Mouse (Mus musculus) MEL (cell line): ENCODE results near the gene Rnf6. TPM values are rescaled to one million over a fixed set of nuclear protein-coding genes. Genes with fewer than 3 reads are reported as not detected.

Source experiments
- DNase-seq: peaks from one replicate; pipeline ENCODE4 v3.0.0; 2011; ENCODE audit warnings: low read depth, low spot score
- H3K27ac ChIP-seq: 2 replicates; pipeline ENCODE4 v1.5.1; 2012; ENCODE audit warnings: low read depth, mild to moderate bottlenecking, control low read depth, low read length, moderate library complexity; ENCODE audit not compliant: control insufficient read depth
- H3K27me3 ChIP-seq, 2 experiments: fragments of 150-350 bp in 1 of 2; sonication (generic) in 1 of 2; 2 replicates each; pipeline ENCODE4 v1.6.1; 2012; ENCODE audit warnings: low read length in 2 of 2, mild to moderate bottlenecking in 2 of 2, improper control_type of control experiment in 1 of 2, moderate library complexity in 1 of 2; ENCODE audit not compliant: insufficient read depth in 2 of 2, control insufficient read depth in 1 of 2
- H3K36me3 ChIP-seq, 2 experiments: 2 replicates each; pipeline ENCODE4 v1.6.1; 2012 to 2014; ENCODE audit warnings: low read length in 2 of 2, improper control_type of control experiment in 1 of 2, inconsistent platforms in 1 of 2, mild to moderate bottlenecking in 1 of 2; ENCODE audit not compliant: insufficient read depth in 2 of 2, control insufficient read depth in 1 of 2
- H3K4me1 ChIP-seq, 2 experiments: fragments of 150-350 bp in 1 of 2; sonication (generic) in 1 of 2; 2 replicates each; pipeline ENCODE4 v1.6.1; 2012; ENCODE audit warnings: low read length in 2 of 2, improper control_type of control experiment in 1 of 2, mild to moderate bottlenecking in 1 of 2; ENCODE audit not compliant: insufficient read depth in 2 of 2, control insufficient read depth in 1 of 2
- H3K4me3 ChIP-seq, 2 experiments: fragments of 150-350 bp in 1 of 2; sonication (generic) in 1 of 2; 2 replicates each; pipeline ENCODE4 v1.5.1; 2012; ENCODE audit warnings: low read depth in 2 of 2, low read length in 2 of 2, mild to moderate bottlenecking in 2 of 2, moderate library complexity in 2 of 2, control low read depth in 1 of 2, improper control_type of control experiment in 1 of 2; ENCODE audit not compliant: control insufficient read depth in 1 of 2, insufficient read depth in 1 of 2
- H3K79me2 ChIP-seq: 2 replicates; pipeline ENCODE4 v1.6.1; 2012; ENCODE audit warnings: mild to moderate bottlenecking, low read length, moderate library complexity; ENCODE audit not compliant: control insufficient read depth, poor library complexity, insufficient read depth
- H3K9ac ChIP-seq: 2 replicates; pipeline ENCODE4 v1.6.1; 2012; ENCODE audit warnings: low read depth, mild to moderate bottlenecking, control low read depth, low read length, moderate library complexity; ENCODE audit not compliant: control insufficient read depth, poor library complexity, severe bottlenecking
- H3K9me3 ChIP-seq: fragments of 150-350 bp; sonication (generic); replicated peaks from 2 replicates; pipeline ENCODE4 v1.6.1; 2012; ENCODE audit warnings: mild to moderate bottlenecking, low read length, improper control_type of control experiment, moderate library complexity; ENCODE audit not compliant: insufficient read depth
- BHLHE40 ChIP-seq: IDR thresholded peaks from 2 replicates; pipeline ENCODE4 v1.6.1; 2012; ENCODE audit warnings: low read depth, mild to moderate bottlenecking, inconsistent platforms, low read length, improper control_type of control experiment, borderline replicate concordance
- CTCF ChIP-seq, 3 experiments: IDR thresholded peaks in 2 of 3; conservative IDR thresholded peaks in 1 of 3; 2 replicates each; pipeline ENCODE4 v1.5.1; 2011 to 2012; ENCODE audit warnings: low read length in 3 of 3, low read depth in 2 of 3, mild to moderate bottlenecking in 2 of 3, improper control_type of control experiment in 1 of 3, inconsistent platforms in 1 of 3, mixed read lengths in 1 of 3, moderate library complexity in 1 of 3; ENCODE audit not compliant: control insufficient read depth in 1 of 3, insufficient read depth in 1 of 3, poor library complexity in 1 of 3, severe bottlenecking in 1 of 3
- EP300 ChIP-seq, 2 experiments: IDR thresholded peaks; 2 replicates each; pipeline ENCODE4 v1.6.1; 2011; ENCODE audit warnings: improper control_type of control experiment in 2 of 2, low read length in 2 of 2, low read depth in 1 of 2, mild to moderate bottlenecking in 1 of 2
- GATA1 ChIP-seq: IDR thresholded peaks from 2 replicates; pipeline ENCODE4 v1.6.1; 2011; ENCODE audit warnings: low read depth, low read length, improper control_type of control experiment
- JUND ChIP-seq: IDR thresholded peaks from 2 replicates; pipeline ENCODE4 v1.6.1; 2011; ENCODE audit warnings: low read depth, mild to moderate bottlenecking, improper control_type of control experiment, low read length
- MEF2A ChIP-seq: IDR thresholded peaks from 2 replicates; pipeline ENCODE4 v1.6.1; 2014; ENCODE audit warnings: low read depth, mild to moderate bottlenecking, inconsistent platforms, low read length, improper control_type of control experiment; ENCODE audit not compliant: poor library complexity, insufficient replicate concordance, severe bottlenecking; ENCODE audit errors: extremely low read depth
- MYB ChIP-seq: IDR thresholded peaks from 2 replicates; pipeline ENCODE4 v1.6.1; 2011; ENCODE audit warnings: mild to moderate bottlenecking, low read depth, low read length, improper control_type of control experiment
- MYC ChIP-seq: IDR thresholded peaks from 2 replicates; pipeline ENCODE4 v1.6.1; 2011; ENCODE audit warnings: low read depth, mild to moderate bottlenecking, low read length, improper control_type of control experiment, moderate library complexity
- POLR2A ChIP-seq, 2 experiments: IDR thresholded peaks; 2 replicates each; pipeline ENCODE4 v1.6.1; 2011 to 2012; ENCODE audit warnings: low read length in 2 of 2, mild to moderate bottlenecking in 2 of 2, control low read depth in 1 of 2, improper control_type of control experiment in 1 of 2, low read depth in 1 of 2, moderate library complexity in 1 of 2; ENCODE audit not compliant: control insufficient read depth in 1 of 2, insufficient read depth in 1 of 2, poor library complexity in 1 of 2
- POLR2AphosphoS5 ChIP-seq: IDR thresholded peaks from 2 replicates; pipeline ENCODE4 v1.6.1; 2012; ENCODE audit warnings: low read depth, borderline replicate concordance, mild to moderate bottlenecking, inconsistent platforms, low read length, moderate library complexity, mixed read lengths
- RAD21 ChIP-seq: IDR thresholded peaks from 2 replicates; pipeline ENCODE4 v1.6.1; 2011; ENCODE audit warnings: mild to moderate bottlenecking, low read depth, low read length, improper control_type of control experiment
- SMC3 ChIP-seq: IDR thresholded peaks from 2 replicates; pipeline ENCODE4 v1.6.1; 2011; ENCODE audit warnings: low read depth, low read length, improper control_type of control experiment
- TAL1 ChIP-seq: IDR thresholded peaks from 2 replicates; pipeline ENCODE4 v1.6.1; 2012; ENCODE audit warnings: mild to moderate bottlenecking, inconsistent platforms, low read length, moderate library complexity, mixed read lengths
- TCF12 ChIP-seq: IDR thresholded peaks from 2 replicates; pipeline ENCODE4 v1.6.1; 2014; ENCODE audit warnings: low read depth, mild to moderate bottlenecking, inconsistent platforms, low read length, improper control_type of control experiment, moderate library complexity
- UBTF ChIP-seq: IDR thresholded peaks from 2 replicates; pipeline ENCODE4 v1.6.1; 2012; ENCODE audit warnings: low read depth, mild to moderate bottlenecking, inconsistent platforms, low read length, improper control_type of control experiment, moderate library complexity, borderline replicate concordance; ENCODE audit not compliant: insufficient read depth
- ZKSCAN1 ChIP-seq: IDR thresholded peaks from 2 replicates; pipeline ENCODE4 v1.6.1; 2012; ENCODE audit warnings: low read depth, mild to moderate bottlenecking, inconsistent platforms, low read length, improper control_type of control experiment, moderate library complexity
- ZMIZ1 ChIP-seq: IDR thresholded peaks from 2 replicates; pipeline ENCODE4 v1.6.1; 2012; ENCODE audit warnings: low read depth, mild to moderate bottlenecking, inconsistent platforms, low read length, improper control_type of control experiment, moderate library complexity
- polyA plus RNA-seq, 2 experiments: library from polyadenylated mRNA; stranded (reverse) in 1 of 2; unstranded in 1 of 2; fragments of >175 nt in 1 of 2; fragments of >200 nt in 1 of 2; gene quantifications; 2 replicates each; pipeline versions ENCODE4 v1.2.1 to v1.2.4; 2012; ENCODE audit warnings: low replicate concordance in 2 of 2, low read depth in 1 of 2; ENCODE audit not compliant: insufficient read length in 2 of 2, insufficient read depth in 1 of 2, missing spikeins in 1 of 2
- total RNA-seq: library from RNA; depleted of rRNA; stranded (reverse); fragments of 300-350 nt; gene quantifications from 2 replicates; pipeline ENCODE4 v1.2.3, GENCODE M21; 2012

Rnf6 gene
- total and polyA plus RNA-seq, 3 experiments = 44.9 to 70.1 (median 57.3) TPM

- Histone ChIP-seq H3K27ac (no peak overlapping the region), H3K4me1 (peaks cover 29 to 40% of the 10 kb centered on the region in 2 experiments), H3K27me3 (no peaks in the 10 kb centered on the region), H3K36me3 (peaks cover 16 to 56% of the 10 kb centered on the region in 2 experiments), H3K4me3 (no peak overlapping the region), H3K9ac (no peak overlapping the region), H3K79me2 (peaks cover 73% of the 10 kb centered on the region), H3K9me3 (no peaks in the 10 kb centered on the region)
- TF ChIP-seq BHLHE40 (no peak), GATA1 (no peak), RAD21 (no peak), POLR2A (IDR thresholded peaks at IDR 0.05; ENCODE audit: control insufficient read depth in 1 of 2, insufficient read depth in 1 of 2, low read depth in 1 of 2, low read length in 2 of 2, poor library complexity in 1 of 2) (no peak), ZKSCAN1 (no peak), ZMIZ1 (no peak), EP300 (IDR thresholded peaks at IDR 0.05; ENCODE audit: low read depth in 1 of 2, low read length in 2 of 2) (no peak), TAL1 (no peak), MYC (no peak)
- no peak for DNase-seq
Observed at GRCm38 (mm10) chr5:146246386-146246785, 25.0 kb upstream of the Rnf6 start.

DNA sequence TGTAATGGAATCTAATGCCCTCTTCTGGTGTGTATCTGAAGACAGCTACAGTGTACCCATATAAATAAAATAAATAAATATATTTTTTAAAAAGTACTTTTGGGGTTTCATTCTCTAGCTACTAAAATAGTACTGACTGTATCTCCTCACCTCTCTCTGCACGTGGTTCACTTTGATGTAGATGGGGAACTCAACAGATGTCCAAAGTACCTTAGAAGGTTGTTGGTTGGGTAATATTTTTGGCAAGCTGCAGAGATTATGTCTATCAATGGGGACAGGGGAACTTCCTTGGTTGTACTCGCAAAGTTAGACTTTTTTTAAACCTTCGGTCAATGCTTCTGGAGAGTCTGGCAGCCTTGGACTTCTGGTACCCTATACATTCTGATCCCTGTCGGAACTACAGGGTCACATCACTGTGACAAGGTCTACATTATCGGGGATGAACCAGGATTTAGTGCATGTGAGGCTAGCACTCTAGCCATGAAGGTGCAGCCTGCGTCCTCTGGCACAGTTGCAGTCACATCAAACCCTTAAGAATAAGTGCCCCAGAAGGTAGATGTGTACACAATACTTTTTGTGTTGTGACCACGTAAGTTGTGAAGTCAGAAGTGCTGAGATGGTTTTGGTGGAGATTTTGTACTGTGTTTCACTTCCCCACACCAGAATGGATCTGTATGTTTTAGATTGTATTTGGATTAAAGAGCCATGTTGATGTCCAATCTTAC, 24.5 kb upstream of the Rnf6 start:
- Histone ChIP-seq H3K9me3 (no peaks in the 10 kb centered on the region), H3K27ac (no peak overlapping the region), H3K27me3 (no peaks in the 10 kb centered on the region), H3K4me1 (peaks cover 26 to 36% of the 10 kb centered on the region in 2 experiments), H3K36me3 (peaks cover 19 to 52% of the 10 kb centered on the region in 2 experiments), H3K9ac (no peak overlapping the region), H3K79me2 (peaks cover 74% of the 10 kb centered on the region), H3K4me3 (no peak overlapping the region)
- no peak for DNase-seq
- TF ChIP-seq GATA1 (no peak), SMC3 (no peak), ZMIZ1 (no peak), BHLHE40 (no peak), UBTF (no peak), MEF2A (no peak), MYB (no peak), TCF12 (no peak), RAD21 (no peak), POLR2A (IDR thresholded peaks at IDR 0.05; ENCODE audit: control insufficient read depth in 1 of 2, insufficient read depth in 1 of 2, low read depth in 1 of 2, low read length in 2 of 2, poor library complexity in 1 of 2) (no peak), JUND (no peak), CTCF (IDR thresholded peaks at IDR 0.05 in 2 of 3, conservative IDR thresholded peaks at IDR 0.05 in 1 of 3; ENCODE audit: control insufficient read depth in 1 of 3, insufficient read depth in 1 of 3, low read depth in 2 of 3, low read length in 3 of 3, poor library complexity in 1 of 3, severe bottlenecking in 1 of 3) (no peak), POLR2AphosphoS5 (no peak)
